Mouse (Mus musculus): ENCODE measurements around the gene Cdhr4.

Cdhr4 gene

GRCm38 (mm10) chr9:107992197-107992596 lies at the start of gene Cdhr4:
Gene Cdhr4 (plus strand): TSS chr9:107992497.
- DNase-seq (ENCODE audit: low read depth, low spot score), result peak; percentile 30

- DNase-seq (ENCODE audit: low read depth, low spot score), result no peak
Observed at GRCm38 (mm10) chr9:107947241-107948194, 44.8 kb upstream of the Cdhr4 start.

GRCm38 (mm10) chr9:107949184-107949921 lies 42.9 kb upstream of the Cdhr4 start:
- no peak for DNase-seq (ENCODE audit: low read depth, low spot score)

DNA sequence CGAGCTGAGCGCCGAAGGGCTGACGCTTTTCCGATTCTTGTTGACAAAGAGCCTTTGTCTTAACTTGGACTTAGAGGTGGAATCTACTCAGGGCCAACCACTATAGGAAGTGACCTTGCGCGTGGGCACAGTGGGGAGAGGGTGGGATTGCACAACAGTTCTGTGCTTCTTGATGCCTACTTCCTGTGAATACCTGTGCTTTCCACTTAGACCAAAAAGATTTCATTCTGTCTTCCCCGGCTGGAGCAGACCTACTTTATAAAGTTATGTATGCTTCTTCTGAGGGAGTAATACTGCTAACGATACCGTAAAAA lies 42.4 kb upstream of the Cdhr4 start, which contains the start of gene Traip:
Traip (plus strand) TSS at position 215 of the 314 bp plus-strand sequence.
- DNase-seq (ENCODE audit: low read depth, low spot score), result no peak

- DNase-seq (ENCODE audit: low read depth, low spot score), result peak; percentile 97
Observed at GRCm38 (mm10) chr9:107950460-107951355, 41.6 kb upstream of the Cdhr4 start.

GRCm38 (mm10) chr9:107955613-107956289 lies 36.5 kb upstream of the Cdhr4 start:
- no peak for DNase-seq (ENCODE audit: low read depth, low spot score)

- DNase-seq (ENCODE audit: low read depth, low spot score), result peak; percentile 87
Observed at GRCm38 (mm10) chr9:107957141-107957540, 35.2 kb upstream of the Cdhr4 start.

GRCm38 (mm10) chr9:107959896-107960295 lies 32.4 kb upstream of the Cdhr4 start:
- DNase-seq (ENCODE audit: low read depth, low spot score), result no peak

DNA sequence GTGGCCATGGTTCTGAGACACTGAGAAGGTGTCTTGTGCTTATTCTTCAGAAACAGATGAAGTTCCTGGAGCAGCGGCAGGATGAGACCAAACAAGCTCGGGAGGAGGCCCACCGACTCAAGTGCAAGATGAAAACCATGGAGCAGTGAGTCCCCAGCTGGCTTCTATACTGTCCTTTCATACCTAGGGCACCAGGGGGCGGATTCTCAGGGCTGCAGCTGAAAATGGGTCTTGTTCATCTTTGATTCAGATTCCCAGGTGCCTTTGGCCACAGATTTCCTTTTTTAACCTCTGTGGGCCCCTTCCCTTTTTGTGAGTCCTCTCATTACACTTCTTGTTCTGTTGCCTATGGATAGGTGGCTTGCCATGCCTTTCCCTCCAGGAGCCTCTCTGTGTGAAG lies 31.4 kb upstream of the Cdhr4 start:
- peak; percentile 71 for DNase-seq (ENCODE audit: low read depth, low spot score)

GRCm38 (mm10) chr9:107961351-107961762 lies 30.9 kb upstream of the Cdhr4 start:
- DNase-seq (ENCODE audit: low read depth, low spot score), result peak; percentile 92

DNA sequence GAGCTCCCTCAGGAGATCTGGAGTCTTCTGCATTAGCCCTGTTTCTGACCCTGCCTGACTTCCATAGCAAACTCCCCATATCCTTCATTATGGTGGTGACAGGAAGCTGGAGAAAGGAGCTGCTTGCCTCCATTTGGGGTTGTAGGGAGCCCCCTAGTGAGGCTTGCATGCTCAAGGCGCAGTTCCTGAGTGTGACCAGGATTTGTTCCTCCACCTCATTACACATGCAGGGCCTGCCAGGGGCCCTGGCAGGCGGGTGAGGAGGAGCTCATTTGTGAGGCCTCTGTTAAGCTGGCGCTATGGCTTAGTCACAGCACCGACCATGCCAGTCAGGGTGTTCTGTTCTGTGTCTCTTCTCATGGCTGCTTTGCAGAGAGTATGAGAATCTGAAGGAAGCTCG lies 30.4 kb upstream of the Cdhr4 start:
- peak; percentile 67 for DNase-seq (ENCODE audit: low read depth, low spot score)

GRCm38 (mm10) chr9:107962916-107963315 lies 29.4 kb upstream of the Cdhr4 start:
- no peak for DNase-seq (ENCODE audit: low read depth, low spot score)

DNA sequence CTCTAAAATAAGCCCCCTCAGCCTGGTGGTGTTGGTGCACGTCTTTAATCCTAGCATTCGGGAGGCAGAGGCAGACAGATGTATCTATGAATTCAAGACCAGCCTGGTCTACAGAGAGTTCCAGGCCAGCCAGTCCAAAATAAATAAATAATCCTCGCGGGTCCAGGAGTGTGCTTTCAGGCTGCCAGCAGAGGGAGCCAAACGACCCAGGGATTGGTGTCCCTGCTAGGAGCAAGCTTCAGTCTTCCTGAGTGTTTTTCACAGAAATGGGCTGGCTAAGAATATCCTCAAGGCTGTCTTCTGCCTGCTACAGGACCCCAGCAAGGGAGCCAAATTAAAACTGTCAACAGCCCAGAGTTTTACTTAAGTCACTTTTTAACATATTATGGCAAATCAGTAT lies 28.6 kb upstream of the Cdhr4 start:
- peak; percentile 87 for DNase-seq (ENCODE audit: low read depth, low spot score)

- DNase-seq (ENCODE audit: low read depth, low spot score), result no peak
Observed at GRCm38 (mm10) chr9:107964681-107965080, 27.6 kb upstream of the Cdhr4 start.

DNA sequence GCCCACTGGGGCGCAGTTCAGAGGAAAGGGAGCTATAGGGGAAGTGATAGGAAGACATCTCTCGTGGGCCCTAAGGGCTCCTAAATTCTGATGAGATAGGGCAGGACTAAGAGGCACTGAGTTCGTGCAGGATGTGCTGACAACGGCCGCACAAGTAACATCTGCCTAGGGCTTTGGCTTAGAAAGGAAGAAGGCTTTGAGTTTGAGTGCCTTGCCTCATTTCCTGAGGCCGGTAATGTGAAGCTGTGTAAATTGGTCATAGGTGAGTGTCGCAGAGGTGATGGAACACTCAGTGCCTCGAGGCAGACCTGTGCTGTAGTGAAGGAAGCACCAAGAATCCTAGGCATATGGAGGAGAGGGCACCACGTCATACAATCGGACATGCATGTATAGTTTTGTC lies 25.6 kb upstream of the Cdhr4 start:
- no peak for DNase-seq (ENCODE audit: low read depth, low spot score)

GRCm38 (mm10) chr9:107967437-107967836 lies 24.9 kb upstream of the Cdhr4 start:
- no peak for DNase-seq (ENCODE audit: low read depth, low spot score)

GRCm38 (mm10) chr9:107968531-107968930 lies 23.8 kb upstream of the Cdhr4 start:
- DNase-seq (ENCODE audit: low read depth, low spot score), result no peak

DNA sequence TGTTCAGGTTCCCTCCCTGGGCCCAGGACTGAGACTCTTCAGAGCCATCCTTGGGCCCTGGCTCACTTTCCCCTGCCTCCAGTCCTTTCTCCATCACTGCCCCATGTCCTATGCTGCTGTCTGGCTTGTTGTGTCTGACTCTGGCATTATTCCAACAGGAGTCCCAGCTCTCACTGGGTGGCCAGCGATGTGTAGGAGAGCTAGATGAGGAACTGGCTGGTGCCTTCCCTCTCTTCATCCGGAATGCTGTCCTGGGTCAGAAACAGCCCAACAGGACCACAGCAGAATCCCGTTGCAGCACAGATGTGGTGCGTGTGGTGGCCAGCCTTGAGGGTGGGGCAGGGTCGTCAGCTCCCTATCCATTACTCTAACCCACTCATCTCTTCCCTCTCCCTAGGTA lies 22.0 kb upstream of the Cdhr4 start:
- no peak for DNase-seq (ENCODE audit: low read depth, low spot score)

DNA sequence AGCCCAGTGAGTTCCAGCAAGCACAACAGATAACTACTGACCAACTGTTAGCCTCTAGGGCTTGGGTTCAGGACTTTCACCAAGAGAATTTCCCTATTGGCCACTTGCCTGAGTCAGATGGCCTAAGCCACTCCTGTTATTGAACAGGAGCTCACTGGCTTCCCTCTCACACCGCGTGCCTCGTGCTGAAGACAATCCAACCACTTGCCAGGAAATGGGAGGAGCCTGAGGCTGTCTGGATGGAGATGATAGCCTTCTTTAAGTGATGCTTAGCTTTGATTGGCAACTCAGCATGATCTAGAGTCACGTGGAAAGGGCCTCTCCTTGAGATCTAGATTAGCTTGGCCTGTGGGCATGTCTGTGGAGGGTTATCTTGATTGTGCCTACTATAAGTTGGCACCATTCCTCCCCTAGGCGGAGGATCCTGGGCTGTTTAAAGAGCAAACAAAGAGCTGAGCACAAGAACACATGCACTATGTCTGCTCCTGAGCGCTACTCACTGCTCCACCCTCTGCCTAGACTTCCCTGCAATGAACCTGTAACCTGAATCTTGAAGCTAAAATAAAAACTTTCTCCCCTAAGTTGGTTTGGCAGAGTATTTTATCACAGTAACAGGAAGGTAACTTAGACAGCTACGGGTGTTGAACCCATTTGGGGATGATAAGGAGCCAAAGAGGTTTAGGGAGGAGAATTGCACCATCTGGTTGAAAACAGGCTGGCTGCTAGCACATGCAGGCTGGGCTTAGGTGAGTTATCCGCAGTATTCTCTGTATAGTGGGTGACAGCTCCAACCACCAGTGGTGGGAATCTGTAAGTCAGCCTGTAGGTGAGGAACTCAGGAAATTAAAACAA lies 20.4 kb upstream of the Cdhr4 start:
- peak; percentile 91 for DNase-seq (ENCODE audit: low read depth, low spot score)

DNA sequence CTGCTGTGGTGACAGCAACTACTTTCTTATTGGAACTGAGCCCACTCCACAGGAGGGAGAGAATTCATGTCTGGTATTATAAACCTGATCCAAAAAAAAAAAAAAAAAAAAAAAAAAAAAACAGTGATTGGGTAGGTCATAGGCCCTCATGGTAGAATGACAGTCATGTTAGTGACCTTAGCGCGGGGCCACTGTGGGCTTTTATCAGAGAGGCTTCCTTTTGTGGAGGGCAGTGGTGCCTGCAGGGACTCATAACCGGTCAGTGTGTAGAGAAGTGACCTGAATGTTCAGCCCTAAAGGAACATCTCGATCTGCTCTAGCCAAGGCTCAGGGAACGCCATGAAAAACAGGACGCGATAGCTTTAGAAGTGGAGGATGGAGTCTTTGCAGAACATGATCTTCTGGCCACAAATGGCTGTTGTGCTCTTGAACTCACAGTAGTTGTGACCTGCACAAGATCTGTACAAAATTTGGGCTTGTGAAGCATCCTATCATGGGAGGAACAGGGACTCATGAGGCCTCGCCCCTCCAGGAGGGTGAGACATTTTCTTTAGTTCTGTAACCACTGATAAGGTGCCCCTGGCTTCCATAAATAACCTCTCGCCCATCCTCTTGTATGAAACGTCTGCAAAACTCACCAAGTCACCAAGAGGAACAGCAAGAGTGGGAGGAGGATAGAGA lies 17.7 kb upstream of the Cdhr4 start:
- DNase-seq (ENCODE audit: low read depth, low spot score), result no peak
